Mouse (Mus musculus): Measurements from ENCODE around the gene Slc6a5. TPM values are rescaled to one million over a fixed set of nuclear protein-coding genes. Genes with fewer than 3 reads are reported as not detected.

Gene Slc6a5
- total and polyA plus RNA-seq, 3 experiments, result not detected

DNA sequence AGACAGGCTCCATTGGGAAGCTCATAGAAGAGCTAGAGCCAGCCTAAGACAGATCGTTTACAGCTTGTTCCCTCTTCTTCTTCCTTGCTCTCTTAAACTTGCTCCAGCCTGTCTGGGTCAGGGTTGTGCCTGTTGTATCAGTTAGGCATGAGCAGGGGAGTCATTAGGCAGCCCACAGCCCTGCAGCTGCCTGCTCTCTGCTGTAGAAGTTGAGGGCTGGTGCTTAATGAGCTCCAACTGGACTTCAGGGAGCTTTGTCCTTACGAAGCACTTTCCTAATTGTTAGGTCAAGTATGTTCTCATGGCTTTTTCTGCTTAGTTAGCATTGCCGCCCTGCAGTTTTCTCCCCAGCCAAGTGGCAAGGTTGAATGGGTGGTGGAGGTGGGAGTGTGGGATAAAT, 32.1 kb downstream of the Slc6a5 start:
- Histone ChIP-seq H3K4me1 (ENCODE audit: control insufficient read depth in 1 of 2, insufficient read depth in 2 of 2, low read length in 2 of 2) (no peaks in the 10 kb centered on the region), H3K9me3 (replicated peaks; ENCODE audit: insufficient read depth, low read length) (no peaks in the 10 kb centered on the region), H3K27me3 (ENCODE audit: control insufficient read depth in 1 of 2, insufficient read depth in 2 of 2, low read length in 2 of 2) (no peaks in the 10 kb centered on the region; a peak in 1 of 4 replicates), H3K4me3 (ENCODE audit: control insufficient read depth in 1 of 2, insufficient read depth in 1 of 2, low read depth in 2 of 2, low read length in 2 of 2) (no peak overlapping the region), H3K9ac (ENCODE audit: control insufficient read depth, low read depth, low read length, poor library complexity, severe bottlenecking) (no peak overlapping the region), H3K36me3 (ENCODE audit: control insufficient read depth in 1 of 2, insufficient read depth in 2 of 2, low read length in 2 of 2) (no peaks in the 10 kb centered on the region), H3K27ac (ENCODE audit: control insufficient read depth, low read depth, low read length) (no peak overlapping the region), H3K79me2 (ENCODE audit: control insufficient read depth, insufficient read depth, low read length, poor library complexity) (no peaks in the 10 kb centered on the region)
- no peak for DNase-seq (ENCODE audit: low read depth, low spot score)
- TF ChIP-seq ETS1 (IDR thresholded peaks at IDR 0.05; ENCODE audit: low read depth, low read length) (no peak), GATA1 (IDR thresholded peaks at IDR 0.05; ENCODE audit: low read depth, low read length) (no peak), HCFC1 (IDR thresholded peaks at IDR 0.05; ENCODE audit: low read depth, low read length) (no peak), POLR2AphosphoS5 (IDR thresholded peaks at IDR 0.05; ENCODE audit: borderline replicate concordance, low read depth, low read length) (no peak), MEF2A (IDR thresholded peaks at IDR 0.05; ENCODE audit: extremely low read depth, insufficient replicate concordance, low read depth, low read length, poor library complexity, severe bottlenecking) (no peak), CHD1 (IDR thresholded peaks at IDR 0.05; ENCODE audit: low read depth, low read length) (no peak), GABPA (IDR thresholded peaks at IDR 0.05; ENCODE audit: low read depth, low read length) (no peak), MAZ (IDR thresholded peaks at IDR 0.05; ENCODE audit: low read depth, low read length) (no peak), ZNF384 (IDR thresholded peaks at IDR 0.05; ENCODE audit: low read depth, low read length) (no peak), JUND (IDR thresholded peaks at IDR 0.05; ENCODE audit: low read depth, low read length) (no peak), RAD21 (IDR thresholded peaks at IDR 0.05; ENCODE audit: low read depth, low read length) (no peak), CHD2 (IDR thresholded peaks at IDR 0.05; ENCODE audit: low read length) (no peak), MAX (IDR thresholded peaks at IDR 0.05; ENCODE audit: low read length) (no peak), POLR2AphosphoS2 (IDR thresholded peaks at IDR 0.05; ENCODE audit: low read length) (no peak)

- Histone ChIP-seq H3K27ac (ENCODE audit: control insufficient read depth, low read depth, low read length) (no peak overlapping the region), H3K79me2 (ENCODE audit: control insufficient read depth, insufficient read depth, low read length, poor library complexity) (no peaks in the 10 kb centered on the region), H3K9me3 (replicated peaks; ENCODE audit: insufficient read depth, low read length) (no peaks in the 10 kb centered on the region), H3K9ac (ENCODE audit: control insufficient read depth, low read depth, low read length, poor library complexity, severe bottlenecking) (no peak overlapping the region), H3K36me3 (ENCODE audit: control insufficient read depth in 1 of 2, insufficient read depth in 2 of 2, low read length in 2 of 2) (no peaks in the 10 kb centered on the region), H3K4me3 (ENCODE audit: control insufficient read depth in 1 of 2, insufficient read depth in 1 of 2, low read depth in 2 of 2, low read length in 2 of 2) (no peak overlapping the region), H3K27me3 (ENCODE audit: control insufficient read depth in 1 of 2, insufficient read depth in 2 of 2, low read length in 2 of 2) (no peaks in the 10 kb centered on the region; a peak in 1 of 4 replicates), H3K4me1 (ENCODE audit: control insufficient read depth in 1 of 2, insufficient read depth in 2 of 2, low read length in 2 of 2) (no peaks in the 10 kb centered on the region)
- no peak for TF ChIP-seq MYB (IDR thresholded peaks at IDR 0.05; ENCODE audit: low read depth, low read length)
- DNase-seq (ENCODE audit: low read depth, low spot score), result no peak
These were observed 32.5 kb downstream of the Slc6a5 start for GRCm38 (mm10) chr7:49942490-49942889.

DNA sequence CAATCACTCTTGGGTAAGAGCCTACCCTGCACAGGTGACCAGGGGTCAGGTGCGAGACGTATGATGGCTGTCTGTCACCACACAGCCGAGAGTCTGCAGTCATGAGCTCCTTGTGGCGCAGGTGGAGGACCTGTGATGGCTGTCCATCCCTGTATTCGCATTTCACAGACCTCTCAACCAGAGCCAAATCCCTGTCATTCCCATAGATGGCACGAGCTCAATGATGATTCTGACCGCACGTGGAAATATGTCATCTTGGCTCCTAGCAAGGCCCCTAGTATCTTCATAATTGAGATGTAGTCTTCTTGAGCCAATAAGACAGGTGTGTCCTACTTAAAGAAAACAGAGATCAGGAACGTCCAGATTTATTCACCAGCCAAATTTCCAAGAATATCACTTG, 36.7 kb downstream of the Slc6a5 start:
- Histone ChIP-seq H3K4me3 (ENCODE audit: control insufficient read depth in 1 of 2, insufficient read depth in 1 of 2, low read depth in 2 of 2, low read length in 2 of 2) (no peak overlapping the region), H3K27ac (ENCODE audit: control insufficient read depth, low read depth, low read length) (no peak overlapping the region), H3K4me1 (ENCODE audit: control insufficient read depth in 1 of 2, insufficient read depth in 2 of 2, low read length in 2 of 2) (no peaks in the 10 kb centered on the region), H3K9me3 (replicated peaks; ENCODE audit: insufficient read depth, low read length) (no peaks in the 10 kb centered on the region), H3K27me3 (ENCODE audit: control insufficient read depth in 1 of 2, insufficient read depth in 2 of 2, low read length in 2 of 2) (no peaks in the 10 kb centered on the region; a peak in 1 of 4 replicates), H3K36me3 (ENCODE audit: control insufficient read depth in 1 of 2, insufficient read depth in 2 of 2, low read length in 2 of 2) (no peaks in the 10 kb centered on the region), H3K79me2 (ENCODE audit: control insufficient read depth, insufficient read depth, low read length, poor library complexity) (no peaks in the 10 kb centered on the region), H3K9ac (ENCODE audit: control insufficient read depth, low read depth, low read length, poor library complexity, severe bottlenecking) (no peak overlapping the region)
- no peak for DNase-seq (ENCODE audit: low read depth, low spot score)
- TF ChIP-seq MAZ (IDR thresholded peaks at IDR 0.05; ENCODE audit: low read depth, low read length) (no peak), POLR2AphosphoS5 (IDR thresholded peaks at IDR 0.05; ENCODE audit: borderline replicate concordance, low read depth, low read length) (no peak), HCFC1 (IDR thresholded peaks at IDR 0.05; ENCODE audit: low read depth, low read length) (no peak), GATA1 (IDR thresholded peaks at IDR 0.05; ENCODE audit: low read depth, low read length) (no peak), USF2 (IDR thresholded peaks at IDR 0.05; ENCODE audit: borderline replicate concordance in 1 of 2, insufficient read depth in 1 of 2, low read depth in 1 of 2, low read length in 2 of 2) (no peak), CHD2 (IDR thresholded peaks at IDR 0.05; ENCODE audit: low read length) (no peak), ZMIZ1 (IDR thresholded peaks at IDR 0.05; ENCODE audit: low read depth, low read length) (no peak), CHD1 (IDR thresholded peaks at IDR 0.05; ENCODE audit: low read depth, low read length) (no peak), MXI1 (IDR thresholded peaks at IDR 0.05; ENCODE audit: low read depth, low read length) (no peak), SIN3A (IDR thresholded peaks at IDR 0.05; ENCODE audit: low read length) (no peak), NRF1 (IDR thresholded peaks at IDR 0.05; ENCODE audit: insufficient read depth, low read depth, low read length, poor library complexity, severe bottlenecking) (no peak), ZKSCAN1 (IDR thresholded peaks at IDR 0.05; ENCODE audit: low read depth, low read length) (no peak)

All from MEL (cell line).